Mouse (Mus musculus) ES-Bruce4 (cell line): ENCODE measurements around the gene Ccdc3. TPM values are rescaled to one million over a fixed set of nuclear protein-coding genes. Genes with fewer than 3 reads are reported as not detected.

ENCODE experiments used
- H3K27ac ChIP-seq: 2 replicates; pipeline ENCODE4 v1.5.1; 2012; ENCODE audit warnings: low read length, inconsistent platforms; ENCODE audit not compliant: insufficient read depth
- H3K27me3 ChIP-seq: 2 replicates; pipeline ENCODE4 v1.6.1; 2012; ENCODE audit warnings: mild to moderate bottlenecking, low read length, inconsistent platforms; ENCODE audit not compliant: control insufficient read depth, poor library complexity, insufficient read depth, severe bottlenecking
- H3K36me3 ChIP-seq: 2 replicates; pipeline ENCODE4 v1.6.1; 2012; ENCODE audit warnings: inconsistent platforms, mild to moderate bottlenecking, low read length, moderate library complexity; ENCODE audit not compliant: control insufficient read depth, poor library complexity, insufficient read depth, severe bottlenecking
- H3K4me1 ChIP-seq: one replicate; pipeline ENCODE4 v1.8.1; 2011; ENCODE audit warnings: low read length; ENCODE audit not compliant: control insufficient read depth, insufficient read depth
- H3K4me3 ChIP-seq: 2 replicates; pipeline ENCODE4 v1.5.1; 2011; ENCODE audit warnings: low read depth, mild to moderate bottlenecking, low read length
- H3K9ac ChIP-seq: 2 replicates; pipeline ENCODE4 v1.6.1; 2012; ENCODE audit warnings: low read depth, mild to moderate bottlenecking, inconsistent platforms; ENCODE audit not compliant: poor library complexity, severe bottlenecking
- H3K9me3 ChIP-seq: replicated peaks from 2 replicates; pipeline ENCODE4 v1.6.1; 2012; ENCODE audit warnings: mild to moderate bottlenecking, low read length, inconsistent platforms; ENCODE audit not compliant: control insufficient read depth, poor library complexity, insufficient read depth, severe bottlenecking
- CTCF ChIP-seq: IDR thresholded peaks from one replicate; pipeline ENCODE4 v1.8.1; 2011; ENCODE audit warnings: low read depth, low read length
- EP300 ChIP-seq: IDR thresholded peaks from 2 replicates; pipeline ENCODE4 v1.6.1; 2011; ENCODE audit warnings: low read depth, low read length; ENCODE audit not compliant: insufficient read depth
- POLR2A ChIP-seq: IDR thresholded peaks from one replicate; pipeline ENCODE4 v1.8.1; 2011; ENCODE audit warnings: low read length; ENCODE audit not compliant: insufficient read depth
- polyA plus RNA-seq: library from polyadenylated mRNA; stranded (reverse); fragments of >200 nt; gene quantifications from 2 replicates; pipeline ENCODE4 v1.2.4, GENCODE M21; 2011; ENCODE audit warnings: low read depth; ENCODE audit not compliant: missing spikeins, insufficient read depth, insufficient read length

Gene Ccdc3
- polyA plus RNA-seq, 1 experiment, result 0.82 TPM

DNA sequence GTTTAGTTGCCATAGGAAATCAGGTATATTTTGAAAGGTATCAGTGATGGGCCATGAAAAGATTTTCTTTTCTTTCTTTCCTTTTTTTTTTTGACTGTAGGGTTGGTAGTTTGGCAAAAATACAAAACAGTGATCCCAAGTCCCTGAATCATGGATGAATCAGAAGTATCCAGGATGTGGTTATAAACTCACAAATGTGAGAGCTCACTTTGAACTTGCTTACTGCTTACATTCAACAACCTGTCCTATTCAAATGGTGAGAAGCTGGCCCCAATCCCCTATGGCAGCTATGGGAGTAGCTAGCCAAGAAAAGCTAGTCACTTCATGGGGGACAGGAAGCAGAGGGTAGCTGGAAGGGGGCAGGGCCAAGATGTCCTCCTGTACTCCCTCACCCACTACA, 37.1 kb downstream of the Ccdc3 start:
- no peak overlapping the region for H3K9ac ChIP-seq
- H3K4me3 ChIP-seq, result no peak overlapping the region
- no peaks in the 10 kb centered on the region for H3K27me3 ChIP-seq
- no peaks in the 10 kb centered on the region for H3K4me1 ChIP-seq
- no peaks in the 10 kb centered on the region for H3K36me3 ChIP-seq
- no peak overlapping the region for H3K27ac ChIP-seq
- TF ChIP-seq CTCF (no peak), EP300 (no peak), POLR2A (no peak)
- H3K9me3 ChIP-seq, result no peaks in the 10 kb centered on the region

DNA sequence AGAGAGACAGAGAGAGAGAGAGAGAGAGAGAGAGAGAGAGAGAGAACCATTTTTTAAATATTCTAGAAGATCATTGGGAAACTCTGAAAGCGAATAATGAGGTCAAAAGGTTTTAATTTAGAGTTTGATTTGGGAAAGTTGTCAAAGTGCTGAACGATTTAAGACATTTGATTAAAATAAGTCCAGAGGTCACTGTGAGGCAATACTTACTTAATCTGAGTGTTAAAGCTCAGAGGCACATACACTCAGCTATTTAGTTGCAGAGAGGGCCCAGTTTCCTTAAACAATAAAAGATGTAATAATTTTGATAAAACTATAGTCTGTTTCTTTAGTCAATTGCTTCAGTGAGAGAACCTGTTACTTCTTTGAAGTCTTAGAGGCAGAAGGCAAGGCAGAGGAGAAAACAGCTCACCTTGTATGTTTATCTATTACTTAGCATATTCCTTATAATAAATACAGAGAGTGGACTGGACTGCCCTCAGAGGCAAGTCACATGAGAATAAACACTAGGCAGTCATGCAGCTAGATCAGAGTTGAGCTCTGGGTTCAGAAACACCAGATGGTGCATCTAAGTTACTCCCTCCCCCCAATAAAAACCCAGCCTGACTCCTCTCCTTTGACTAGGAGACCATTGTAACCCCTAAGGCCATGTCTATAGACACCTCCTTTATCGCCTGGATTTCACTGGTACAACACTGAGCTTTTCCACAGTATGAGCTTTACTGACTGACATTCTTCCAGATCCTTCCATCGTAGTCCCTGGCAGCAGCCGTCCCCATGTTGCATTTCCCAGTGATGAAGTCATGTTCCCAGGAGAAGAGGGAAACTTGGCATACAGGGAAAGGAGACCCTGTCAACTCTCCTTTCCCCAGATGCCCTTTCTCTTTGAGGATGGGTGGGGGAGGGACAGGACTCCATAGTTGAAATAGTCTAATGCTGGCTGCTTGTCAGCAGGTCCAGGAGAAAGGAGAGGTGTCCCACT, 44.2 kb downstream of the Ccdc3 start:
- TF ChIP-seq CTCF (no peak), POLR2A (no peak), EP300 (no peak)
- no peaks in the 10 kb centered on the region for H3K27me3 ChIP-seq
- no peaks in the 10 kb centered on the region for H3K9me3 ChIP-seq
- no peak overlapping the region for H3K27ac ChIP-seq
- no peaks in the 10 kb centered on the region for H3K4me1 ChIP-seq
- H3K9ac ChIP-seq, result no peak overlapping the region
- no peaks in the 10 kb centered on the region for H3K36me3 ChIP-seq
- no peak overlapping the region for H3K4me3 ChIP-seq

DNA sequence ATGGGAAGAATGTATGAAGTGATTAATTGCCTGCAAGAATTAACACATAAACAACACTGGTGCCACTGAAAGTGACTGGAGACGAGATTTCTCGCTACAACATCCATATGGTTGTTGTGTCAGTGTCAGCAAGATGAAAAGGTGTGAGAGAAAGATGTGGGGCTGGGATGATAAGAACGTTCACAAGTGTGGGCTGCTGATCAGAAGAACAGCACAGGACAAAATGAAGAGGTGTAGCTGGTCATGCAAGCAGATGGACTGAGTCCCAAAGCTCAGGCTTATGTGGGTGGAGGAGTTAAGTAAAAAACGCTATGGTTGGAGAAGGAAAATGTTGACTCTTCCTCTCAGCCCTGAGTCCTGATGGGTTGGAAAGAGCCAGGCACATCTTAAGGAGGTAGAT, 46.6 kb downstream of the Ccdc3 start:
- H3K4me1 ChIP-seq, result no peaks in the 10 kb centered on the region
- H3K27me3 ChIP-seq, result no peaks in the 10 kb centered on the region
- TF ChIP-seq CTCF, result no peak
- no peaks in the 10 kb centered on the region for H3K36me3 ChIP-seq
- H3K9me3 ChIP-seq, result no peaks in the 10 kb centered on the region
- no peak overlapping the region for H3K9ac ChIP-seq
- no peak overlapping the region for H3K27ac ChIP-seq
- no peak overlapping the region for H3K4me3 ChIP-seq

DNA sequence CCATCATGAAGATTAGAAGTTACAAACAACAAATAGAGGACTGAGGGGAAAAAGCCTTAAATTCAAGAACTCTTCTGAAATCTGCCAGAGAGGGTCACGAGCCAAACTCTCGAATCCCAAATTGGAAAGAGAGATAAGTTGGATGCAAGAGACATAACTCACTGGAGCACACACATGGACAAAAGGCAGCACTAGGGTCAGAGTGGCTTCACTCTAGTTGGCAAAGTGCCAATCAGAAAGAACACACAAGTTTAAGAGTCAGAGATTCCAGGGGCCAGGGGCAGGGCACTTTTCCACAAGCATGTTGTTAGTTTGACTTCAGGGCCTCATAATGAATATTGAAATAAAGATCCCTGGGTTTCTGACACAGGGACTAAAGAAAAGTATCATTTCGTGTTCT, 48.1 kb downstream of the Ccdc3 start:
- Histone ChIP-seq H3K27me3 (no peaks in the 10 kb centered on the region), H3K27ac (no peak overlapping the region), H3K36me3 (no peaks in the 10 kb centered on the region), H3K9me3 (no peaks in the 10 kb centered on the region), H3K4me3 (no peak overlapping the region), H3K4me1 (no peaks in the 10 kb centered on the region), H3K9ac (no peak overlapping the region)
- TF ChIP-seq EP300 (no peak), POLR2A (no peak), CTCF (no peak)

DNA sequence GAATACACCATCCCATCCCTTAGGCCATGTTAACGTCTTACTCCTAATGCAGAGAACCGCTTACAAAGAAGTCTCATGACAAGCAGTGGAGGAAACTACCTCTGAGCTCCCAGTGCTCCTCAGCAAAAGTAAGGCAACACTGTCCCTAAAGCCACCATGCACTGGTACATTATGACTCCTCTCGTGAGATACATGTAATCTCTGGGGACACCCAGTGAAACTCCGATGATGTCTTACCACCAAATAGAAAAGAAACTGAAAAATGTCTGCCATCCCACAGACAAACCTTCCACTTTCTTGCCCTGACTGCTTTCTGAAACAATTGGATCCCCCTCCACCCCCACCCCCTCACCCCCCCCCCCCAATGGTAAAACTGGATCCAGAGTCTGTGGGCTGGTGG, 54.6 kb downstream of the Ccdc3 start:
- Histone ChIP-seq H3K27ac (no peak overlapping the region), H3K27me3 (no peaks in the 10 kb centered on the region), H3K4me3 (no peak overlapping the region), H3K9me3 (no peaks in the 10 kb centered on the region), H3K36me3 (no peaks in the 10 kb centered on the region), H3K4me1 (no peaks in the 10 kb centered on the region), H3K9ac (no peak overlapping the region)
- TF ChIP-seq CTCF (no peak), EP300 (no peak), POLR2A (no peak)

DNA sequence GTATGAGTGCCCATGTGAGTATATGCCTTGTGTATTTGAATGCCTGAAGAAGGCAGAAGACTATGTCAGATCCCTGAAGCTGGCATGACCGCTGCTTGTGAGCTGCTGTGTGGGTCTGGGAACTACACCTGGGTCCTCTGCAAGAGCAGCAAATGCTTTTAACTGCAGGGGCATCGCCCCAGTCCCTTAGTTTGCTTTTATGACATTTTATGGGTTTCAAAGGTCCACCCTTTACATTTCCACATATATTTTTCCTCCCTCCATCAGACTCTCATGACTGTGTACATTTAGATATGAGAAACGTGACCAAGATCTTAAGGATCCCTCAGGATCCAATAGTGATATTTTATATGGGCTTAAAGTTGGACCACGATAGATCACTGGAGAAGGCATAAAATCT, 55.5 kb downstream of the Ccdc3 start:
- no peak for TF ChIP-seq POLR2A
- TF ChIP-seq EP300, result no peak
- TF ChIP-seq CTCF, result no peak

More for the DNA sequence above, 55.5 kb downstream of the Ccdc3 start:
- Histone ChIP-seq H3K27ac (no peak overlapping the region), H3K27me3 (no peaks in the 10 kb centered on the region), H3K36me3 (no peaks in the 10 kb centered on the region), H3K9ac (no peak overlapping the region), H3K4me1 (no peaks in the 10 kb centered on the region), H3K9me3 (no peaks in the 10 kb centered on the region), H3K4me3 (no peak overlapping the region)
